Mouse (Mus musculus) hindbrain, embryonic 16.5 days (tissue): ENCODE results near the gene Ugt1a6a. TPM values are rescaled to one million over a fixed set of nuclear protein-coding genes. Genes with fewer than 3 reads are reported as not detected.

Experiments
- ATAC-seq: fragments of 200-750 bp; cut with Nextera tagmentation; 2 replicates; pipeline ENCODE4 v1.8.0; 2017; ENCODE audit warnings: moderate TSS enrichment, moderate library complexity
- H3K27ac ChIP-seq: fragments of 300-500 bp; sonication (generic); 2 replicates; pipeline ENCODE4 v1.5.1; 2014; ENCODE audit warnings: low read depth, mild to moderate bottlenecking, control low read depth, low read length, moderate library complexity
- H3K27me3 ChIP-seq: fragments of 300-500 bp; sonication (generic); replicated peaks from 2 replicates; pipeline ENCODE4 v1.6.1; 2014; ENCODE audit warnings: low read length; ENCODE audit not compliant: control insufficient read depth, insufficient read depth
- H3K36me3 ChIP-seq: fragments of 300-500 bp; sonication (generic); 2 replicates; pipeline ENCODE4 v1.6.1; 2014; ENCODE audit warnings: mild to moderate bottlenecking, low read length, moderate library complexity, mixed read lengths; ENCODE audit not compliant: control insufficient read depth, insufficient read depth
- H3K4me1 ChIP-seq: fragments of 300-500 bp; sonication (generic); 2 replicates; pipeline ENCODE4 v1.6.1; 2014; ENCODE audit warnings: low read depth, low read length; ENCODE audit not compliant: control insufficient read depth, insufficient read depth
- H3K4me2 ChIP-seq: fragments of 300-500 bp; sonication (generic); 2 replicates; pipeline ENCODE4 v1.6.1; 2014; ENCODE audit warnings: mild to moderate bottlenecking, low read length, control low read depth, moderate library complexity
- H3K4me3 ChIP-seq: fragments of 300-500 bp; sonication (generic); 2 replicates; pipeline ENCODE4 v1.5.1; 2014; ENCODE audit warnings: mild to moderate bottlenecking, low read length, control low read depth, moderate library complexity
- H3K9ac ChIP-seq: fragments of 300-500 bp; sonication (generic); 2 replicates; pipeline ENCODE4 v1.6.1; 2014; ENCODE audit warnings: low read depth, mild to moderate bottlenecking, control low read depth, low read length, moderate library complexity
- H3K9me3 ChIP-seq: fragments of 300-500 bp; sonication (generic); 2 replicates; pipeline ENCODE4 v1.6.1; 2014; ENCODE audit warnings: mild to moderate bottlenecking, low read length, moderate library complexity; ENCODE audit not compliant: control insufficient read depth
- WGBS: fragments of 180-500 bp; shearing (Covaris S2); extraction: QIAGEN DNeasy Blood & Tissue Kit; methylation state at CpG from one replicate; pipeline ENCODE4 v1.1.7; 2014; 5-methylcytosine and 5-hydroxymethylcytosine counted together
- polyA plus RNA-seq: library from polyadenylated mRNA; unstranded; fragments of >200 nt; fragmentation: Nextera tagmentation; extraction: Ambion mirVana; gene quantifications from 2 replicates; pipeline ENCODE4 v1.2.1, GENCODE M21; 2015

Ugt1a6a gene
- polyA plus RNA-seq, 1 experiment from 2014 or later = 5.6 TPM

- no peaks in the 10 kb centered on the region for H3K4me1 ChIP-seq
- no peak for ATAC-seq
- WGBS = 83% methylated on average over 3 of the region's 3 CpGs
Measured at GRCm38 (mm10) chr1:88229566-88229965, 95.0 kb downstream of the Ugt1a6a start.

GRCm38 (mm10) chr1:88229986-88230385 lies 95.4 kb downstream of the Ugt1a6a start:
- Histone ChIP-seq H3K9ac (no peak overlapping the region), H3K4me3 (no peak overlapping the region)

More at GRCm38 (mm10) chr1:88229566-88229965, 95.0 kb downstream of the Ugt1a6a start:
- no peak overlapping the region for H3K4me3 ChIP-seq
- no peaks in the 10 kb centered on the region for H3K36me3 ChIP-seq
- no peak overlapping the region for H3K27ac ChIP-seq
- H3K4me2 ChIP-seq = no peak overlapping the region
- H3K9ac ChIP-seq = no peak overlapping the region
- peaks cover 92% of the 10 kb centered on the region for H3K9me3 ChIP-seq
- H3K27me3 ChIP-seq = no peaks in the 10 kb centered on the region

DNA sequence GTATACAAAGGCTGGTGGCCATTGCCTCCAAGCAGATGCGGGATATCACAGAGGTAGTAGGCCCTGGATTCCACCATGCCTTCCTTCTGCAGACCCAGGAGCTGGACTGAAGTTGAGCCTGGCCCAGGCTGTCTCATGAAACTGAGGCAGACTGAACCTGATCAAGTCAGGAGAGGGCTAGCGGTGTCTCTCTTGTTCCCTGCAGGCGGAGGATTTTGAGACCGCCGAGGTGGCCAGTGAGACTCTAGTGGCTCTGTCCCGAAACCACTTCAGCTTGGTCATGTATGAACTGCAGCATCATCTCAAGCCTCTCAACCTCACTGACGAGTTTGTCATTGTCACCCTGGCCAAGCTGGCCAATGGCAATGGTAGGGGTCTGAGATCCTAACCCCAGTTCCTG lies 95.8 kb downstream of the Ugt1a6a start:
- WGBS = 78% methylated on average over 7 of the region's 7 CpGs
- Histone ChIP-seq H3K27ac (no peak overlapping the region), H3K36me3 (no peaks in the 10 kb centered on the region), H3K27me3 (no peaks in the 10 kb centered on the region), H3K4me1 (no peaks in the 10 kb centered on the region), H3K9me3 (peaks cover 98% of the 10 kb centered on the region), H3K9ac (no peak overlapping the region), H3K4me3 (no peak overlapping the region), H3K4me2 (no peak overlapping the region)
- no peak for ATAC-seq

More at GRCm38 (mm10) chr1:88229986-88230385, 95.4 kb downstream of the Ugt1a6a start:
- no peak overlapping the region for H3K4me2 ChIP-seq
- 84% methylated on average over 5 of the region's 5 CpGs for WGBS
- H3K9me3 ChIP-seq = peaks cover 96% of the 10 kb centered on the region
- H3K27ac ChIP-seq = no peak overlapping the region
- ATAC-seq = no peak
- H3K27me3 ChIP-seq = no peaks in the 10 kb centered on the region
- no peaks in the 10 kb centered on the region for H3K36me3 ChIP-seq
- H3K4me1 ChIP-seq = no peaks in the 10 kb centered on the region

DNA sequence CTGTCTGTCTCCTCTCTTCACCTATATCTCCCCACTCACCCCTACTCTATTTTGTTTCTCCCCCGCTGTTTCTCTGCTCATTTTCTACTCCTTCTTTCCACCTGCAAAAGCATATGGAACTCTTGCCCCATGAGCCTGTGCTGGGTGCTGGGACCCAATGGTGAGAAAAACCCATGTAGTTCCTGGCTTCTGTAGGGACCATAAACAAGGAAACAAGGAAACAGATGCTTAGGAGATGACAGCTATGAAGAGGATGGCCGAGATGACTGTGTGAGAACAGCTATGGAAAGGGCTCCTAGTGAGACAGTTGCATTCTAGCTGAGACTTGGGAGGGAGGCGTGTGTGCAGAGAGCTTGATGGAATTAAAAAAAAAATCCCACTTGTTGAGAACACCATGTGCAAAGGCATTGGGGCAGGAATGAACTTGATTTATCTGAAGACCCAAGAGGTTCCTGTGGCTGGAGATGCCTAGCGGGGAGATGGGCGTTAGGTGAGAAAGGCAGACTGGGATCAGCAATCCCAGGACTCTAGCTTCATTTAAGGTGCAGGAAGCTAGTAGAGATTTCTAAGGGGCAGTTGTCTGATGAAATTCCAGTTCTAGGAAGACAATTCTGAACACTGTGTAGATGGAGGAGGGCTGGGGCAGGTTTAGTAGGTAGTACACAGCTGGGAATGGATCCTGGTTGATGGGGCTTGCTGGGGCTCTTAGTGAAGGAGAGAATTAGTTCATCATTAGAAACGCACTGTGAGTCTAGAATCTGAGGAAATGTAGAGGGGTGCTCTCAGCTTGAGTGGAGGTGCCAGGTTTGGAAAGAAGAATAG lies 96.6 kb downstream of the Ugt1a6a start:
- peaks cover 98% of the 10 kb centered on the region for H3K9me3 ChIP-seq
- 79% methylated on average over 6 of the region's 6 CpGs for WGBS
- H3K36me3 ChIP-seq = no peaks in the 10 kb centered on the region
- no peak overlapping the region for H3K27ac ChIP-seq
- ATAC-seq = no peak
- no peaks in the 10 kb centered on the region for H3K27me3 ChIP-seq
- no peak overlapping the region for H3K4me3 ChIP-seq
- no peak overlapping the region for H3K9ac ChIP-seq
- no peaks in the 10 kb centered on the region for H3K4me1 ChIP-seq
- H3K4me2 ChIP-seq = no peak overlapping the region

GRCm38 (mm10) chr1:88231803-88232499 lies 97.3 kb downstream of the Ugt1a6a start:
- peaks cover 96% of the 10 kb centered on the region for H3K9me3 ChIP-seq
- no peaks in the 10 kb centered on the region for H3K27me3 ChIP-seq
- ATAC-seq = no peak
- H3K36me3 ChIP-seq = no peaks in the 10 kb centered on the region
- H3K4me3 ChIP-seq = no peak overlapping the region
- H3K4me1 ChIP-seq = no peaks in the 10 kb centered on the region
- WGBS = 71% methylated on average over 7 of the region's 7 CpGs
- H3K4me2 ChIP-seq = no peak overlapping the region
- H3K27ac ChIP-seq = no peak overlapping the region
- H3K9ac ChIP-seq = no peak overlapping the region

- no peak overlapping the region for H3K4me3 ChIP-seq
- no peaks in the 10 kb centered on the region for H3K4me1 ChIP-seq
- peaks cover 97% of the 10 kb centered on the region for H3K9me3 ChIP-seq
- H3K27ac ChIP-seq = no peak overlapping the region
- no peak for ATAC-seq
- WGBS = 53% methylated on average over 3 of the region's 3 CpGs
- no peaks in the 10 kb centered on the region for H3K27me3 ChIP-seq
- no peak overlapping the region for H3K4me2 ChIP-seq
- no peak overlapping the region for H3K9ac ChIP-seq
- H3K36me3 ChIP-seq = no peaks in the 10 kb centered on the region
Measured at GRCm38 (mm10) chr1:88232664-88233380, 98.2 kb downstream of the Ugt1a6a start.

- H3K9ac ChIP-seq = no peak overlapping the region
- no peaks in the 10 kb centered on the region for H3K36me3 ChIP-seq
- H3K4me3 ChIP-seq = no peak overlapping the region
- no peak overlapping the region for H3K27ac ChIP-seq
- ATAC-seq = no peak
- 70% methylated on average over 14 of the region's 14 CpGs for WGBS
- no peaks in the 10 kb centered on the region for H3K4me1 ChIP-seq
- H3K9me3 ChIP-seq = peaks cover 97% of the 10 kb centered on the region
- no peaks in the 10 kb centered on the region for H3K27me3 ChIP-seq
- no peak overlapping the region for H3K4me2 ChIP-seq
Measured at GRCm38 (mm10) chr1:88233421-88234247, 99.0 kb downstream of the Ugt1a6a start.

DNA sequence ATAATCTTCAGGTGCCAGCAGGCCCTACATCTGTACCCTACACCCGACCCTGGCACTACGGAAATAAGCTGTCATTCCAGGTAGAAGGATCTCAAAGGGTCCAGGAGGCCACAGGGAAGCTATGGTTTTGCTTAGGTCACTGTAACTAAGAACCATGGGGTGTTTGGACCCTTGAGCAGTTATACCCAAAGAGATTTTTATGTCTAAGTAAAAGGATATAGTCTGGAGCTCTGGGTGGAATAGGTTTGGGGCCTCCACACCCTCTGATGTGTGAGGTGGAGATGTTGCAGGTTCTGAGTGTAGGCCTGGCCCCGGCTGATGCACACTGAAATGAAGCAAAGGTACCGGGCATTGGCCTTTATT lies 99.6 kb downstream of the Ugt1a6a start:
- peaks cover 97% of the 10 kb centered on the region for H3K9me3 ChIP-seq
- H3K4me2 ChIP-seq = no peak overlapping the region
- H3K27ac ChIP-seq = no peak overlapping the region
- no peaks in the 10 kb centered on the region for H3K36me3 ChIP-seq
- H3K4me1 ChIP-seq = no peaks in the 10 kb centered on the region
- ATAC-seq = no peak
- no peak overlapping the region for H3K4me3 ChIP-seq
- WGBS = 65% methylated on average over 4 of the region's 4 CpGs
- H3K9ac ChIP-seq = no peak overlapping the region
- H3K27me3 ChIP-seq = no peaks in the 10 kb centered on the region
